In genomic region chr16:13371740-13372287, GRCm38 (mm10) we compare ENCODE assay signal across 8 mouse cellular contexts.
DNase-seq lines count a peak whose midpoint lies in the region; ATAC-seq and TF ChIP-seq lines count a peak whose summit lies in the region.

No protein-coding gene starts in this region.

- ATAC-seq in hindbrain, embryonic 16.5 days: peak; percentile 84

- no peak overlapping the region; the same call in 1 of the 2 replicates for H3K9ac ChIP-seq in hindbrain, embryonic 16.5 days (ENCODE audit: low read depth, low read length)

- H3K27ac ChIP-seq in hindbrain, embryonic 16.5 days (ENCODE audit: low read depth, low read length): no peak overlapping the region
- peak overlapping the region; percentile 72 for H3K27ac ChIP-seq in left cerebral cortex, adult 2 months

- intact Hi-C loops in left cerebral cortex, adult 2 months (cut with DNase I): no loop called here

- no peaks in the 10 kb centered on the region for H3K9me3 ChIP-seq in hindbrain, embryonic 16.5 days (ENCODE audit: control insufficient read depth, low read length)

- H3K36me3 ChIP-seq in hindbrain, embryonic 16.5 days (ENCODE audit: control insufficient read depth, insufficient read depth, low read length): no peaks in the 10 kb centered on the region

- 21% methylated on average over 11 of the region's 11 CpGs for WGBS in hindbrain, embryonic 16.5 days

- peak overlapping the region; percentile 20; the same call in 1 of the 2 replicates for H3K4me2 ChIP-seq in hindbrain, embryonic 16.5 days (ENCODE audit: low read length)

- peaks cover 12% of the 10 kb centered on the region for H3K4me1 ChIP-seq in hindbrain, embryonic 16.5 days (ENCODE audit: control insufficient read depth, insufficient read depth, low read depth, low read length)

- no peak overlapping the region for H3K4me3 ChIP-seq in hindbrain, embryonic 16.5 days (ENCODE audit: low read length)
- H3K4me3 ChIP-seq in left cerebral cortex, adult 2 months: no peak overlapping the region

- TF ChIP-seq CTCF in left cerebral cortex, adult 2 months (IDR thresholded peaks at IDR 0.05): no peak

- no peaks in the 10 kb centered on the region for H3K27me3 ChIP-seq in hindbrain, embryonic 16.5 days (replicated peaks; ENCODE audit: control insufficient read depth, insufficient read depth, low read length)

- DNase-seq in adrenal gland, adult 2 months: peak; percentile 95
- peak; percentile 75 for DNase-seq in embryo, embryonic 10.5 days (ENCODE audit: low spot score)
- peak; percentile 93 for DNase-seq in gastrocnemius, postnatal 10 days
- peak; percentile 82 to 84 for DNase-seq in left cerebral cortex, adult 2 months (ENCODE audit: extremely low spot score in 1 of 2, low spot score in 2 of 2)
- peak; percentile 88 for DNase-seq in lung, postnatal 36 days
- DNase-seq in right cerebral cortex, adult 2 months (ENCODE audit: low spot score in 2 of 2): peak; percentile 86 to 87
- DNase-seq in thymus, postnatal 0 days (ENCODE audit: low spot score): no peak
